Mouse (Mus musculus): ENCODE measurements around the gene Serpinb5. TPM values are rescaled to one million over a fixed set of nuclear protein-coding genes. Genes with fewer than 3 reads are reported as not detected.
"Not testable (repeated sequence)": the region's sequence is repeated elsewhere in the genome, so short reads cannot be mapped to it uniquely, and the experiment has no call there.

Serpinb5 gene
- polyA plus RNA-seq, 1 experiment: not detected

- no peak overlapping the region for H3K4me3 ChIP-seq (ENCODE audit: extremely low read depth, insufficient read depth, insufficient read length)
- no peak overlapping the region for H3K27ac ChIP-seq (ENCODE audit: insufficient read depth, low read length)
- TF ChIP-seq CTCF (IDR thresholded peaks at IDR 0.05; ENCODE audit: extremely low read depth, insufficient read depth, insufficient read length, insufficient replicate concordance) (no peak), POLR2A (IDR thresholded peaks at IDR 0.05; ENCODE audit: low read depth, low read length) (no peak)
- DNase-seq (ENCODE audit: low read depth in 1 of 2, low spot score in 2 of 2): no peak
- no peaks in the 10 kb centered on the region for H3K4me1 ChIP-seq (ENCODE audit: control insufficient read depth, insufficient read depth, insufficient read length)
- H3K36me3 ChIP-seq (ENCODE audit: control insufficient read depth, insufficient read depth, low read length): no peaks in the 10 kb centered on the region
- 35% methylated on average over 5 of the region's 5 CpGs for WGBS
- H3K27me3 ChIP-seq (ENCODE audit: control insufficient read depth, insufficient read depth, low read length): no peaks in the 10 kb centered on the region
These were observed 22.4 kb downstream of the Serpinb5 start for GRCm38 (mm10) chr1:106883369-106883768.

- Histone ChIP-seq H3K36me3 (ENCODE audit: control insufficient read depth, insufficient read depth, low read length) (no peaks in the 10 kb centered on the region), H3K4me1 (ENCODE audit: control insufficient read depth, insufficient read depth, insufficient read length) (no peaks in the 10 kb centered on the region), H3K27ac (ENCODE audit: insufficient read depth, low read length) (no peak overlapping the region), H3K4me3 (ENCODE audit: extremely low read depth, insufficient read depth, insufficient read length) (no peak overlapping the region), H3K27me3 (ENCODE audit: control insufficient read depth, insufficient read depth, low read length) (no peaks in the 10 kb centered on the region)
- 1% methylated on average over 2 of the region's 2 CpGs for whole genome bisulfite sequencing
- TF ChIP-seq POLR2A (IDR thresholded peaks at IDR 0.05; ENCODE audit: low read depth, low read length) (no peak), CTCF (IDR thresholded peaks at IDR 0.05; ENCODE audit: extremely low read depth, insufficient read depth, insufficient read length, insufficient replicate concordance) (no peak)
- no peak for DNase-seq (ENCODE audit: low read depth in 1 of 2, low spot score in 2 of 2)
These were observed 22.8 kb downstream of the Serpinb5 start for GRCm38 (mm10) chr1:106883812-106884211.

- not testable (repeated sequence) for H3K36me3 ChIP-seq (ENCODE audit: control insufficient read depth, insufficient read depth, low read length); H3K27ac ChIP-seq (ENCODE audit: insufficient read depth, low read length); H3K27me3 ChIP-seq (ENCODE audit: control insufficient read depth, insufficient read depth, low read length); DNase-seq (ENCODE audit: low read depth in 1 of 2, low spot score in 2 of 2); H3K4me1 ChIP-seq (ENCODE audit: control insufficient read depth, insufficient read depth, insufficient read length); H3K4me3 ChIP-seq (ENCODE audit: extremely low read depth, insufficient read depth, insufficient read length)
These were observed 34.2 kb downstream of the Serpinb5 start for GRCm38 (mm10) chr1:106895142-106895541.

- no peaks in the 10 kb centered on the region for H3K27me3 ChIP-seq (ENCODE audit: control insufficient read depth, insufficient read depth, low read length)
- 19% methylated on average over 4 of the region's 4 CpGs for WGBS
- no peak for DNase-seq (ENCODE audit: low read depth in 1 of 2, low spot score in 2 of 2)
- TF ChIP-seq CTCF (IDR thresholded peaks at IDR 0.05; ENCODE audit: extremely low read depth, insufficient read depth, insufficient read length, insufficient replicate concordance) (no peak), POLR2A (IDR thresholded peaks at IDR 0.05; ENCODE audit: low read depth, low read length) (no peak)
- H3K36me3 ChIP-seq (ENCODE audit: control insufficient read depth, insufficient read depth, low read length): no peaks in the 10 kb centered on the region
- H3K4me3 ChIP-seq (ENCODE audit: extremely low read depth, insufficient read depth, insufficient read length): no peak overlapping the region
- no peak overlapping the region for H3K27ac ChIP-seq (ENCODE audit: insufficient read depth, low read length)
- H3K4me1 ChIP-seq (ENCODE audit: control insufficient read depth, insufficient read depth, insufficient read length): no peaks in the 10 kb centered on the region
These were observed 40.4 kb downstream of the Serpinb5 start for GRCm38 (mm10) chr1:106901406-106901805.

- H3K27me3 ChIP-seq (ENCODE audit: control insufficient read depth, insufficient read depth, low read length): no peaks in the 10 kb centered on the region
- no peaks in the 10 kb centered on the region for H3K4me1 ChIP-seq (ENCODE audit: control insufficient read depth, insufficient read depth, insufficient read length)
- no peak overlapping the region for H3K27ac ChIP-seq (ENCODE audit: insufficient read depth, low read length)
- WGBS: 13% methylated on average over 4 of the region's 4 CpGs
- DNase-seq (ENCODE audit: low read depth in 1 of 2, low spot score in 2 of 2): no peak
- no peak for TF ChIP-seq CTCF (IDR thresholded peaks at IDR 0.05; ENCODE audit: extremely low read depth, insufficient read depth, insufficient read length, insufficient replicate concordance)
- no peak for TF ChIP-seq POLR2A (IDR thresholded peaks at IDR 0.05; ENCODE audit: low read depth, low read length)
- H3K36me3 ChIP-seq (ENCODE audit: control insufficient read depth, insufficient read depth, low read length): no peaks in the 10 kb centered on the region
- no peak overlapping the region for H3K4me3 ChIP-seq (ENCODE audit: extremely low read depth, insufficient read depth, insufficient read length)
These were observed 71.0 kb downstream of the Serpinb5 start for GRCm38 (mm10) chr1:106931954-106932353.

Other genes with a start within 250 kb of the Serpinb5 start
- 10.6 and 16.7 TPM in 2 replicates for gene Bcl2, start 146.9 kb upstream of the Serpinb5 start, polyA plus RNA-seq (2012; rRNA removed)
- 5.2 and 7.3 TPM in 2 replicates for gene Kdsr, start 101.4 kb upstream of the Serpinb5 start, polyA plus RNA-seq (2012; rRNA removed)
- gene Vps4b, start 64.4 kb upstream of the Serpinb5 start, polyA plus RNA-seq (2012; rRNA removed): 10.1 and 12.8 TPM in 2 replicates
- gene Serpinb12, start 73.3 kb downstream of the Serpinb5 start, polyA plus RNA-seq (2012; rRNA removed): not detected in 2 replicates
- not detected in 2 replicates for gene Serpinb13, start 119.8 kb downstream of the Serpinb5 start, polyA plus RNA-seq (2012; rRNA removed)
- gene Serpinb3a, start 191.1 kb downstream of the Serpinb5 start, polyA plus RNA-seq (2012; rRNA removed): not detected in 2 replicates
- not detected in 2 replicates for gene Serpinb3d, start 222.3 kb downstream of the Serpinb5 start, polyA plus RNA-seq (2012; rRNA removed)

All from spleen, adult 2 months (tissue).